ENCODE assay signal across 19 mouse cellular contexts in genomic region chr6:90629506-90629905, GRCm38 (mm10). TPM values are rescaled to one million over a fixed set of nuclear protein-coding genes. Genes with fewer than 3 reads are reported as not detected.
DNase-seq lines count a peak whose midpoint lies in the region; ATAC-seq lines count a peak whose summit lies in the region.
"Had no signal": no experiment of that assay in that cellular context is flagged by ENCODE, and none has a peak within 500 bp of the region (broad histone marks: within the 10 kb centered on the region; RNA-seq: fewer than 3 reads in every experiment).

No protein-coding gene starts in this region.

- H3K27ac ChIP-seq in liver, embryonic 12.5 days, result peak overlapping the region; percentile 33
- no peak overlapping the region for H3K27ac ChIP-seq in liver, embryonic 11.5 days (ENCODE audit: low read depth, low read length)
- 0 out of 2 replicates have a peak overlapping the region, but pooled peaks have one; percentile 39 for H3K27ac ChIP-seq in liver, embryonic 16.5 days (ENCODE audit: low read length)
- H3K27ac ChIP-seq: embryonic facial prominence, embryonic 13.5 days; forebrain, embryonic 10.5 days; hindbrain, postnatal 0 days; liver, embryonic 14.5 days; macrophage had no signal

- ATAC-seq in liver, embryonic 12.5 days, result no peak
- ATAC-seq in liver, embryonic 11.5 days (replicated peaks; ENCODE audit: low FRiP score), result no peak
- peak; percentile 38 for ATAC-seq in liver, embryonic 16.5 days (ENCODE audit: low read depth)
- ATAC-seq in erythroid progenitor cell, adult 5-6 weeks (replicated peaks; ENCODE audit: low FRiP score, poor library complexity, severe bottlenecking), result no peak
- ATAC-seq: hindbrain, postnatal 0 days; midbrain, embryonic 16.5 days had no signal

- DNase-seq in liver, embryonic 11.5 days (ENCODE audit: low spot score), result no peak
- DNase-seq in B cell, adult 2 months, result peak; percentile 55 to 68
- DNase-seq in ZHBTc4 (ENCODE audit: low read depth, low spot score), result peak; percentile 67
- no peak for DNase-seq in cerebellum, adult 8-10 months
- no peak for DNase-seq in frontal cortex, adult 2 months (ENCODE audit: extremely low spot score in 1 of 2, low spot score in 1 of 2)
- DNase-seq: cerebellum, postnatal 36 days; gastrocnemius, postnatal 36 days; heart, postnatal 36 days; kidney, postnatal 14 days had no signal

- H3K9ac ChIP-seq in liver, embryonic 12.5 days, result no peak overlapping the region
- H3K9ac ChIP-seq in liver, embryonic 11.5 days (ENCODE audit: low read depth, low read length), result no peak overlapping the region
- H3K9ac ChIP-seq in liver, embryonic 16.5 days (ENCODE audit: low read depth, low read length), result no peak overlapping the region
- H3K9ac ChIP-seq: embryonic facial prominence, embryonic 13.5 days; liver, embryonic 14.5 days had no signal

- H3K4me1 ChIP-seq in liver, embryonic 12.5 days, result peaks cover 56% of the 10 kb centered on the region
- peaks cover 11% of the 10 kb centered on the region for H3K4me1 ChIP-seq in liver, embryonic 11.5 days (replicated peaks; ENCODE audit: control insufficient read depth, insufficient read depth, low read length)
- peaks cover 20% of the 10 kb centered on the region for H3K4me1 ChIP-seq in liver, embryonic 16.5 days (ENCODE audit: control insufficient read depth, low read depth, low read length)
- H3K4me1 ChIP-seq: embryonic facial prominence, embryonic 13.5 days had no signal

- no peaks in the 10 kb centered on the region; the same call in 1 of the 2 replicates for H3K9me3 ChIP-seq in liver, embryonic 12.5 days (replicated peaks)
- H3K9me3 ChIP-seq in liver, embryonic 11.5 days (ENCODE audit: control insufficient read depth, low read length), result no peaks in the 10 kb centered on the region
- H3K9me3 ChIP-seq in liver, embryonic 16.5 days (replicated peaks; ENCODE audit: control insufficient read depth, low read length), result no peaks in the 10 kb centered on the region
- H3K9me3 ChIP-seq: forebrain, embryonic 10.5 days had no signal

- H3K36me3 ChIP-seq in liver, embryonic 12.5 days, result peaks cover 95% of the 10 kb centered on the region
- H3K36me3 ChIP-seq in liver, embryonic 11.5 days (ENCODE audit: control insufficient read depth, insufficient read depth, low read length), result peaks cover 30% of the 10 kb centered on the region
- peaks cover 68% of the 10 kb centered on the region for H3K36me3 ChIP-seq in liver, embryonic 16.5 days (ENCODE audit: control insufficient read depth, insufficient read depth)
- H3K36me3 ChIP-seq: embryonic facial prominence, embryonic 13.5 days; forebrain, embryonic 10.5 days had no signal

- H3K27me3 ChIP-seq in liver, embryonic 12.5 days (replicated peaks), result no peaks in the 10 kb centered on the region
- H3K27me3 ChIP-seq in liver, embryonic 11.5 days (replicated peaks; ENCODE audit: control insufficient read depth, insufficient read depth, low read length), result no peaks in the 10 kb centered on the region
- no peaks in the 10 kb centered on the region for H3K27me3 ChIP-seq in liver, embryonic 16.5 days (ENCODE audit: control insufficient read depth, insufficient read depth, low read depth, low read length)
- H3K27me3 ChIP-seq: embryonic facial prominence, embryonic 13.5 days had no signal

- WGBS in liver, embryonic 12.5 days (ENCODE audit: insufficient replicate concordance), result 65% methylated on average over 6 of the region's 6 CpGs
- WGBS in liver, embryonic 11.5 days, result 71% methylated on average over 6 of the region's 6 CpGs
- WGBS in liver, embryonic 16.5 days (ENCODE audit: insufficient replicate concordance), result 48% methylated on average over 6 of the region's 6 CpGs

- H3K4me2 ChIP-seq in liver, embryonic 12.5 days, result no peak overlapping the region
- no peak overlapping the region for H3K4me2 ChIP-seq in liver, embryonic 11.5 days
- no peak overlapping the region for H3K4me2 ChIP-seq in liver, embryonic 16.5 days (ENCODE audit: low read depth, low read length)
- H3K4me2 ChIP-seq: embryonic facial prominence, embryonic 13.5 days; heart, embryonic 11.5 days had no signal

- no peak overlapping the region for H3K4me3 ChIP-seq in liver, embryonic 12.5 days
- H3K4me3 ChIP-seq in liver, embryonic 11.5 days (ENCODE audit: low read depth, low read length), result no peak overlapping the region
- no peak overlapping the region for H3K4me3 ChIP-seq in liver, embryonic 16.5 days (ENCODE audit: low read depth, low read length)
- H3K4me3 ChIP-seq: embryonic facial prominence, embryonic 13.5 days; forebrain, embryonic 10.5 days had no signal

RNA-seq across cellular contexts. Expression of gene Slc41a3, which starts 25.0 kb away (rescaled TPM):
- polyA plus RNA-seq in liver, embryonic 12.5 days (2016; fragmentation: Nextera tagmentation; extraction: Ambion mirVana), result 39.7 and 42.4 TPM in 2 replicates
- polyA plus RNA-seq in liver, embryonic 11.5 days (2014; fragmentation: Nextera tagmentation; extraction: Ambion mirVana), result 43.0 and 46.2 TPM in 2 replicates
- polyA plus RNA-seq in liver, embryonic 16.5 days (2015; fragmentation: Nextera tagmentation; extraction: Ambion mirVana), result 46.0 and 49.8 TPM in 2 replicates
- 3.2 and 3.4 TPM in 2 replicates for total RNA-seq in erythroid progenitor cell, adult 5-6 weeks (2015; ENCODE audit: low replicate concordance)
- 1.0 and 5.3 TPM in 2 replicates for total RNA-seq in erythroid progenitor cell, adult 5-6 weeks (2017; ENCODE audit: low replicate concordance)
- polyA plus RNA-seq in frontal cortex, adult 2 months (2012; rRNA removed), result 6.7 and 6.9 TPM in 2 replicates

Comparison
In these comparisons a context has a peak if more than half of its experiments do, and no peak if none do; other contexts are left out.
1. DNase-seq: peak in B cell, adult 2 months (2 of 2) and ZHBTc4 (single experiment); none in liver, embryonic 11.5 days (single experiment), cerebellum, adult 8-10 months (single experiment) and frontal cortex, adult 2 months (0 of 2).